ENCODE assay signal across 8 mouse cellular contexts in genomic region chr9:21220490-21221382, GRCm38 (mm10). TPM values are rescaled to one million over a fixed set of nuclear protein-coding genes. Genes with fewer than 3 reads are reported as not detected.
DNase-seq lines count a peak whose midpoint lies in the region; ATAC-seq and TF ChIP-seq lines count a peak whose summit lies in the region.

No protein-coding gene starts in this region.

- H3K27me3 ChIP-seq in heart, embryonic 10.5 days (ENCODE audit: insufficient read depth, poor library complexity, severe bottlenecking) = peaks cover 8% of the 10 kb centered on the region; the same call in 1 of the 2 replicates
- H3K27me3 ChIP-seq in kidney, embryonic 15.5 days = no peaks in the 10 kb centered on the region

- WGBS in heart, embryonic 10.5 days = 9% methylated on average over 21 of the region's 21 CpGs
- 8% methylated on average over 21 of the region's 21 CpGs for WGBS in kidney, embryonic 15.5 days

- peak overlapping the region; percentile 59 for H3K4me2 ChIP-seq in kidney, embryonic 15.5 days

- H3K36me3 ChIP-seq in heart, embryonic 10.5 days = no peaks in the 10 kb centered on the region
- no peaks in the 10 kb centered on the region for H3K36me3 ChIP-seq in kidney, embryonic 15.5 days

- peak; percentile 92 for ATAC-seq in kidney, embryonic 15.5 days (replicated peaks; ENCODE audit: low FRiP score)
- ATAC-seq in monocyte, adult 5-6 weeks (replicated peaks; ENCODE audit: insufficient number of reproducible peaks, low FRiP score, low TSS enrichment, poor library complexity, severe bottlenecking) = peak; percentile 94

- peak; percentile 95 for TF ChIP-seq CTCF in bone marrow macrophage, adult 2 months (IDR thresholded peaks at IDR 0.05; ENCODE audit: low read depth, low read length)
- TF ChIP-seq CTCF in embryonic fibroblast, embryonic 13.5 days (IDR thresholded peaks at IDR 0.05; ENCODE audit: borderline replicate concordance, insufficient read depth, low read length) = peak; percentile 32; the same call in 1 of the 2 replicates

- peaks cover 10% of the 10 kb centered on the region; the same call in 1 of the 2 replicates for H3K4me1 ChIP-seq in bone marrow macrophage, adult 2 months (ENCODE audit: control insufficient read depth, insufficient read depth, low read length)
- no peaks in the 10 kb centered on the region for H3K4me1 ChIP-seq in embryonic fibroblast, embryonic 13.5 days (ENCODE audit: control insufficient read depth, insufficient read depth, low read length)
- H3K4me1 ChIP-seq in heart, embryonic 10.5 days = peaks cover 29% of the 10 kb centered on the region
- peaks cover 32% of the 10 kb centered on the region for H3K4me1 ChIP-seq in kidney, embryonic 15.5 days

- peak overlapping the region; percentile 87 for H3K27ac ChIP-seq in bone marrow macrophage, adult 2 months (ENCODE audit: insufficient read depth, low read depth, low read length)
- H3K27ac ChIP-seq in embryonic fibroblast, embryonic 13.5 days (ENCODE audit: insufficient read depth, low read length) = no peak overlapping the region
- H3K27ac ChIP-seq in heart, embryonic 10.5 days = peak overlapping the region; percentile 83
- H3K27ac ChIP-seq in kidney, embryonic 15.5 days = 0 out of 2 replicates have a peak overlapping the region, but pooled peaks have one; percentile 46

- peak overlapping the region; percentile 51 for H3K4me3 ChIP-seq in bone marrow macrophage, adult 2 months (ENCODE audit: insufficient read depth, low read length)
- no peak overlapping the region for H3K4me3 ChIP-seq in embryonic fibroblast, embryonic 13.5 days (ENCODE audit: insufficient read depth, low read length)
- peak overlapping the region; percentile 48 for H3K4me3 ChIP-seq in heart, embryonic 10.5 days
- peak overlapping the region; percentile 36 for H3K4me3 ChIP-seq in kidney, embryonic 15.5 days (replicated peaks)

- peak; percentile 97 for DNase-seq in 416B (ENCODE audit: low read depth)
- DNase-seq in heart, embryonic 10.5 days (ENCODE audit: low spot score) = peak; percentile 97
- DNase-seq in liver = peak; percentile 96
- peak; percentile 94 to 97 for DNase-seq in spleen, postnatal 4 days (ENCODE audit: low spot score in 2 of 2)

- H3K9me3 ChIP-seq in heart, embryonic 10.5 days = 0 out of 2 replicates have a peak, but pooled peaks cover 3% of the 10 kb centered on the region
- H3K9me3 ChIP-seq in kidney, embryonic 15.5 days (replicated peaks) = no peaks in the 10 kb centered on the region

- TF ChIP-seq POLR2A in bone marrow macrophage, adult 2 months (IDR thresholded peaks at IDR 0.05; ENCODE audit: borderline replicate concordance, low read depth, low read length) = no peak
- no peak for TF ChIP-seq POLR2A in embryonic fibroblast, embryonic 13.5 days (IDR thresholded peaks at IDR 0.05; ENCODE audit: low read depth, low read length)

- peak overlapping the region; percentile 33; the same call in 1 of the 2 replicates for H3K9ac ChIP-seq in kidney, embryonic 15.5 days

RNA-seq across cellular contexts. Expression of gene Keap1, which starts 18.4 kb away (rescaled TPM):
- polyA plus RNA-seq in bone marrow macrophage, adult 2 months (2012; ENCODE audit: insufficient read depth, insufficient read length, missing spikeins) = 34.9 and 36.4 TPM in 2 replicates
- polyA plus RNA-seq in embryonic fibroblast, embryonic 13.5 days (2011; ENCODE audit: insufficient read length, low read depth, missing spikeins) = 23.2 and 27.4 TPM in 2 replicates
- polyA plus RNA-seq in heart, embryonic 10.5 days (2016; fragmentation: Nextera tagmentation; extraction: Ambion mirVana) = 51.4 and 52.4 TPM in 2 replicates
- polyA plus RNA-seq in kidney, embryonic 15.5 days (2015; fragmentation: Nextera tagmentation; extraction: Ambion mirVana) = 55.1 and 64.2 TPM in 2 replicates
- 21.7 to 32.5 TPM (median 22.1 TPM) in 3 replicates for total RNA-seq in monocyte, adult 5-6 weeks (2017)

RNA-seq across cellular contexts. Expression of gene S1pr5, which starts 27.5 kb away (rescaled TPM):
- not detected in 2 replicates for polyA plus RNA-seq in bone marrow macrophage, adult 2 months (2012; ENCODE audit: insufficient read depth, insufficient read length, missing spikeins)
- polyA plus RNA-seq in embryonic fibroblast, embryonic 13.5 days (2011; ENCODE audit: insufficient read length, low read depth, missing spikeins) = not detected in 2 replicates
- 0.46 and 0.47 TPM in 2 replicates for polyA plus RNA-seq in heart, embryonic 10.5 days (2016; fragmentation: Nextera tagmentation; extraction: Ambion mirVana)
- 0.19 TPM in 1 of 2 replicates, not detected in the other for polyA plus RNA-seq in kidney, embryonic 15.5 days (2015; fragmentation: Nextera tagmentation; extraction: Ambion mirVana)
- 303 to 435 TPM (median 308 TPM) in 3 replicates for total RNA-seq in monocyte, adult 5-6 weeks (2017)

RNA-seq across cellular contexts. Expression of gene Atg4d, which starts 44.4 kb away (rescaled TPM):
- 10.8 and 11.8 TPM in 2 replicates for polyA plus RNA-seq in bone marrow macrophage, adult 2 months (2012; ENCODE audit: insufficient read depth, insufficient read length, missing spikeins)
- 5.3 and 8.2 TPM in 2 replicates for polyA plus RNA-seq in embryonic fibroblast, embryonic 13.5 days (2011; ENCODE audit: insufficient read length, low read depth, missing spikeins)
- polyA plus RNA-seq in heart, embryonic 10.5 days (2016; fragmentation: Nextera tagmentation; extraction: Ambion mirVana) = 50.6 and 57.9 TPM in 2 replicates
- polyA plus RNA-seq in kidney, embryonic 15.5 days (2015; fragmentation: Nextera tagmentation; extraction: Ambion mirVana) = 42.7 and 49.5 TPM in 2 replicates
- 31.7 to 39.6 TPM (median 34.6 TPM) in 3 replicates for total RNA-seq in monocyte, adult 5-6 weeks (2017)

RNA-seq across cellular contexts. Expression of gene Pde4a, which starts 55.2 kb away (rescaled TPM):
- polyA plus RNA-seq in bone marrow macrophage, adult 2 months (2012; ENCODE audit: insufficient read depth, insufficient read length, missing spikeins) = 13.2 and 14.2 TPM in 2 replicates
- polyA plus RNA-seq in embryonic fibroblast, embryonic 13.5 days (2011; ENCODE audit: insufficient read length, low read depth, missing spikeins) = 14.7 and 20.6 TPM in 2 replicates
- polyA plus RNA-seq in heart, embryonic 10.5 days (2016; fragmentation: Nextera tagmentation; extraction: Ambion mirVana) = 7.5 and 9.0 TPM in 2 replicates
- polyA plus RNA-seq in kidney, embryonic 15.5 days (2015; fragmentation: Nextera tagmentation; extraction: Ambion mirVana) = 12.6 and 12.7 TPM in 2 replicates
- total RNA-seq in monocyte, adult 5-6 weeks (2017) = 2.1 to 5.6 TPM (median 2.5 TPM) in 3 replicates
